Mouse (Mus musculus): ENCODE results near the gene Klf5. TPM values are rescaled to one million over a fixed set of nuclear protein-coding genes. Genes with fewer than 3 reads are reported as not detected.
A peak's percentile ranks its signal among the peaks of the same experiment; 100 is the strongest.

Gene Klf5
- total RNA-seq, 2 experiments from 2014 or later = 3.1 to 3.3 TPM

GRCm38 (mm10) chr14:99304997-99305792 lies 6.7 kb downstream of the Klf5 start:
- ATAC-seq (replicated peaks; ENCODE audit: low FRiP score, low TSS enrichment, poor library complexity, severe bottlenecking) = no peak

GRCm38 (mm10) chr14:99306410-99306809 lies 7.9 kb downstream of the Klf5 start:
- peak; percentile 59 for ATAC-seq (replicated peaks; ENCODE audit: low FRiP score, low TSS enrichment, poor library complexity, severe bottlenecking)

GRCm38 (mm10) chr14:99309606-99310005 lies 11.1 kb downstream of the Klf5 start:
- no peak for ATAC-seq (replicated peaks; ENCODE audit: low FRiP score, low TSS enrichment, poor library complexity, severe bottlenecking)

GRCm38 (mm10) chr14:99310358-99310757 lies 11.9 kb downstream of the Klf5 start:
- ATAC-seq (replicated peaks; ENCODE audit: low FRiP score, low TSS enrichment, poor library complexity, severe bottlenecking) = no peak

GRCm38 (mm10) chr14:99313062-99313461 lies 14.6 kb downstream of the Klf5 start:
- no peak for ATAC-seq (replicated peaks; ENCODE audit: low FRiP score, low TSS enrichment, poor library complexity, severe bottlenecking)

GRCm38 (mm10) chr14:99316275-99316674 lies 17.8 kb downstream of the Klf5 start:
- ATAC-seq (replicated peaks; ENCODE audit: low FRiP score, low TSS enrichment, poor library complexity, severe bottlenecking) = no peak

- ATAC-seq (replicated peaks; ENCODE audit: low FRiP score, low TSS enrichment, poor library complexity, severe bottlenecking) = 0 out of 2 replicates have a peak, but pooled peaks have one; percentile 44
Measured at GRCm38 (mm10) chr14:99320736-99321135, 22.2 kb downstream of the Klf5 start.

- no peak for ATAC-seq (replicated peaks; ENCODE audit: low FRiP score, low TSS enrichment, poor library complexity, severe bottlenecking)
Measured at GRCm38 (mm10) chr14:99323376-99323775, 24.9 kb downstream of the Klf5 start.

GRCm38 (mm10) chr14:99324523-99324922 lies 26.0 kb downstream of the Klf5 start:
- ATAC-seq (replicated peaks; ENCODE audit: low FRiP score, low TSS enrichment, poor library complexity, severe bottlenecking) = no peak

- ATAC-seq (replicated peaks; ENCODE audit: low FRiP score, low TSS enrichment, poor library complexity, severe bottlenecking) = no peak
Measured at GRCm38 (mm10) chr14:99325597-99326472, 27.3 kb downstream of the Klf5 start.

- ATAC-seq (replicated peaks; ENCODE audit: low FRiP score, low TSS enrichment, poor library complexity, severe bottlenecking) = no peak
Measured at GRCm38 (mm10) chr14:99336598-99336997, 38.1 kb downstream of the Klf5 start.

GRCm38 (mm10) chr14:99339021-99339420 lies 40.5 kb downstream of the Klf5 start:
- no peak for ATAC-seq (replicated peaks; ENCODE audit: low FRiP score, low TSS enrichment, poor library complexity, severe bottlenecking)

GRCm38 (mm10) chr14:99339681-99340522 lies 41.4 kb downstream of the Klf5 start:
- no peak for ATAC-seq (replicated peaks; ENCODE audit: low FRiP score, low TSS enrichment, poor library complexity, severe bottlenecking)

GRCm38 (mm10) chr14:99340703-99341102 lies 42.2 kb downstream of the Klf5 start:
- no peak for ATAC-seq (replicated peaks; ENCODE audit: low FRiP score, low TSS enrichment, poor library complexity, severe bottlenecking)

- no peak for ATAC-seq (replicated peaks; ENCODE audit: low FRiP score, low TSS enrichment, poor library complexity, severe bottlenecking)
Measured at GRCm38 (mm10) chr14:99348175-99348764, 49.8 kb downstream of the Klf5 start.

- no peak for ATAC-seq (replicated peaks; ENCODE audit: low FRiP score, low TSS enrichment, poor library complexity, severe bottlenecking)
Measured at GRCm38 (mm10) chr14:99349606-99350005, 51.1 kb downstream of the Klf5 start.

GRCm38 (mm10) chr14:99352989-99353388 lies 54.5 kb downstream of the Klf5 start:
- no peak for ATAC-seq (replicated peaks; ENCODE audit: low FRiP score, low TSS enrichment, poor library complexity, severe bottlenecking)

GRCm38 (mm10) chr14:99354046-99354445 lies 55.6 kb downstream of the Klf5 start:
- no peak for ATAC-seq (replicated peaks; ENCODE audit: low FRiP score, low TSS enrichment, poor library complexity, severe bottlenecking)
